Mouse (Mus musculus) hindbrain, embryonic 16.5 days (tissue): ENCODE data around the gene Shf. TPM values are rescaled to one million over a fixed set of nuclear protein-coding genes. Genes with fewer than 3 reads are reported as not detected.

Experiments used
- ATAC-seq: fragments of 200-750 bp; cut with Nextera tagmentation; 2 replicates; pipeline ENCODE4 v1.8.0; 2017; ENCODE audit warnings: moderate TSS enrichment, moderate library complexity
- H3K27ac ChIP-seq: fragments of 300-500 bp; sonication (generic); 2 replicates; pipeline ENCODE4 v1.5.1; 2014; ENCODE audit warnings: low read depth, mild to moderate bottlenecking, control low read depth, low read length, moderate library complexity
- H3K27me3 ChIP-seq: fragments of 300-500 bp; sonication (generic); replicated peaks from 2 replicates; pipeline ENCODE4 v1.6.1; 2014; ENCODE audit warnings: low read length; ENCODE audit not compliant: control insufficient read depth, insufficient read depth
- H3K36me3 ChIP-seq: fragments of 300-500 bp; sonication (generic); 2 replicates; pipeline ENCODE4 v1.6.1; 2014; ENCODE audit warnings: mild to moderate bottlenecking, low read length, moderate library complexity, mixed read lengths; ENCODE audit not compliant: control insufficient read depth, insufficient read depth
- H3K4me1 ChIP-seq: fragments of 300-500 bp; sonication (generic); 2 replicates; pipeline ENCODE4 v1.6.1; 2014; ENCODE audit warnings: low read depth, low read length; ENCODE audit not compliant: control insufficient read depth, insufficient read depth
- H3K4me2 ChIP-seq: fragments of 300-500 bp; sonication (generic); 2 replicates; pipeline ENCODE4 v1.6.1; 2014; ENCODE audit warnings: mild to moderate bottlenecking, low read length, control low read depth, moderate library complexity
- H3K4me3 ChIP-seq: fragments of 300-500 bp; sonication (generic); 2 replicates; pipeline ENCODE4 v1.5.1; 2014; ENCODE audit warnings: mild to moderate bottlenecking, low read length, control low read depth, moderate library complexity
- H3K9ac ChIP-seq: fragments of 300-500 bp; sonication (generic); 2 replicates; pipeline ENCODE4 v1.6.1; 2014; ENCODE audit warnings: low read depth, mild to moderate bottlenecking, control low read depth, low read length, moderate library complexity
- H3K9me3 ChIP-seq: fragments of 300-500 bp; sonication (generic); 2 replicates; pipeline ENCODE4 v1.6.1; 2014; ENCODE audit warnings: mild to moderate bottlenecking, low read length, moderate library complexity; ENCODE audit not compliant: control insufficient read depth
- WGBS: fragments of 180-500 bp; shearing (Covaris S2); extraction: QIAGEN DNeasy Blood & Tissue Kit; methylation state at CpG from one replicate; pipeline ENCODE4 v1.1.7; 2014; 5-methylcytosine and 5-hydroxymethylcytosine counted together
- polyA plus RNA-seq: library from polyadenylated mRNA; unstranded; fragments of >200 nt; fragmentation: Nextera tagmentation; extraction: Ambion mirVana; gene quantifications from 2 replicates; pipeline ENCODE4 v1.2.1, GENCODE M21; 2015

The Shf gene
- polyA plus RNA-seq, 1 experiment from 2014 or later = 11.8 TPM

- Histone ChIP-seq H3K4me2 (no peak overlapping the region), H3K27me3 (no peaks in the 10 kb centered on the region), H3K27ac (no peak overlapping the region), H3K4me3 (no peak overlapping the region), H3K4me1 (peaks cover 2% of the 10 kb centered on the region), H3K9ac (no peak overlapping the region), H3K9me3 (no peaks in the 10 kb centered on the region), H3K36me3 (no peaks in the 10 kb centered on the region)
- no peak for ATAC-seq
- 56% methylated on average over 2 of the region's 2 CpGs for WGBS
Observed at GRCm38 (mm10) chr2:122379292-122379650, 10.3 kb upstream of the Shf start.

DNA sequence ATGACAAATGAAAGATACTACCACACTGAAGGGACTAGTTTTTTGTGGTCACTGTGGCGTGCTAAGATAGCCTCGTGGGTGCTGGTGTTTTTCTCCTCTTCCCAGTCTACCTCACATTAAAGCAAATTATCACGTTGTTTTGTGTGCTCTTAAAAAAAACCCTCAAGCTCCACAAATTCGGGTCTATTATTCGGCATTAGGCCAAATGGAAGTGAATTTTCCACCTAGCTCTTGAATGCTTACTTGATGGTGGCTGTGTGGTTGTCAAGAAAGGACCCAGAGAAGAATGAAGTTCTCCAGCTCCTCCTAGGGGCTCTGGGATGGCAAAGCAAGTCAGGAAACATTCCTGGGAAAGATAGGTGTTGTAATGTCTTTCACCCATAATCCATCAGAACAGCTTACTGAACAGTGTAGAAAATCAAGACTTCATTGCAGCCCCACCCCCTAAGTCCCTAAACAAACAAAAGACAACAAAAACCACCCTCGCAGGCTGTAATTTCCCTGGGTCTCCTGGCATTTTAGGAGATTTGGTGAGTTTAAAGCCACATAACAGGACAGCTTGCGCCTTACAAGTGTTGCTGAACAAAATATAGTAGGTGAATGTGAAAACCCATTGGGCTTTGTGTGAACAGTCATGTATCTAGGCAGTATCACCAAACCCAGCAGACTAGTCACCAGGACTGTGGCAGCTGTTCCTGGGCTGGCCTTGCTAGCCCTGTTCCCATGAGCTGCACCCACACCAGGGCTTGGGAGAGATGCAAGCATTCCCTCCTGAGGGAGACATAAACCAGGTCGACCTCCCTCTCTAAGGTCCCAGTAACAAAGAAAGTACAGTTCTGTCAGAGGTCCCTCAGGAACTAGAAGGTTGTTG is 9.7 kb upstream of the Shf start:
- H3K4me1 ChIP-seq = peaks cover 2% of the 10 kb centered on the region
- H3K4me2 ChIP-seq = peak overlapping the region; percentile 55
- H3K27ac ChIP-seq = peak overlapping the region; percentile 93
- peak overlapping the region; percentile 65 for H3K4me3 ChIP-seq
- H3K9me3 ChIP-seq = no peaks in the 10 kb centered on the region
- 16% methylated on average over 8 of the region's 8 CpGs for WGBS
- peak overlapping the region; percentile 3; the same call in 1 of the 2 replicates for H3K9ac ChIP-seq
- no peaks in the 10 kb centered on the region for H3K36me3 ChIP-seq
- ATAC-seq = no peak
- no peaks in the 10 kb centered on the region for H3K27me3 ChIP-seq

DNA sequence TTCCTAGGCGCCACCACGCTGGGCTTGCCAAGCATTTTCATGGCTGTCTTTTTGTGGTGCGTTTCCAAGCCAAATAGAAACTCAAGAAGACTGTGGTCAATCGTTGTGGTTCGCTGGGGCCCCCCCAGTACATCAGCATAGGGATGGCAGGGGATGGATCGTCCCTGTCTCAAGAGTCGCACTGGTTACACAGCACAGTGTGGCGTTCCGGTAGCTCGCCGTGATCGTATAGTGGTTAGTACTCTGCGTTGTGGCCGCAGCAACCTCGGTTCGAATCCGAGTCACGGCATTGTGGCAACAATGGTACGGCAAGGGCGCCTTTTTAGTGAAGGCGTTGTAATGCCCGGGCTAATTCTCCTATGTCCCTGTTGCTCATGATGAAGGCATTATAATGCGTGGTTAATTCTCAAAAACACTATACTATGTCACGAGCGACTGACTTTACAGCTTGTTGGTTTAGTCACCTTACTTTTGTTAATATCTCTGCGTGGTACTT is 8.8 kb upstream of the Shf start:
- H3K9me3 ChIP-seq = no peaks in the 10 kb centered on the region
- no peaks in the 10 kb centered on the region for H3K36me3 ChIP-seq
- no peaks in the 10 kb centered on the region for H3K27me3 ChIP-seq
- ATAC-seq = peak; percentile 80
- H3K27ac ChIP-seq = peak overlapping the region; percentile 93
- H3K9ac ChIP-seq = peak overlapping the region; percentile 76
- peaks cover 2% of the 10 kb centered on the region for H3K4me1 ChIP-seq
- peak overlapping the region; percentile 65 for H3K4me3 ChIP-seq
- H3K4me2 ChIP-seq = peak overlapping the region; percentile 55
- under 1% methylated on average over 26 of the region's 26 CpGs for WGBS

DNA sequence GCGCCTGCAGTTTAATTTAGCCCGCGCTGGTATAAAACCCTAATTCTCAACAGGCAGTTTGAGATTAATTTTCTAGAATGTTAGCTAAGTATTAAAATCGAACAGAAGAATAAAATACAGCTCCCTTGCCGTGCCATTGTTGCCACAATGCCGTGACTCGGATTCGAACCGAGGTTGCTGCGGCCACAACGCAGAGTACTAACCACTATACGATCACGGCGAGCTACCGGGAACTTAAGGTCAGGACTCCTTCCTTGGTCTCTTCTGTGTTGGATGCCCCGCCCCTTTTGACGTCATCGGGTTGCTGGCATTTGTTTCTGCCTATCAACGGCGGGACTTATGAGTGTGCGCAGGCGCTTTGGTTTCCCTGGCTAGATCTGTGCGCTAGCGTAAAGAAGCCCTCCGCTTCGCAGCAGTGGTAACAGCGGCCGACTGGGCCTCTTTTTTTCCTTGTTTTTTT is 8.3 kb upstream of the Shf start:
- peak overlapping the region; percentile 76 for H3K9ac ChIP-seq
- H3K36me3 ChIP-seq = no peaks in the 10 kb centered on the region
- peaks cover 2% of the 10 kb centered on the region for H3K4me1 ChIP-seq
- peak overlapping the region; percentile 55 for H3K4me2 ChIP-seq
- H3K27ac ChIP-seq = peak overlapping the region; percentile 93
- WGBS = under 1% methylated on average over 28 of the region's 28 CpGs
- peak; percentile 91 for ATAC-seq
- H3K27me3 ChIP-seq = no peaks in the 10 kb centered on the region
- no peaks in the 10 kb centered on the region for H3K9me3 ChIP-seq
- H3K4me3 ChIP-seq = peak overlapping the region; percentile 65

DNA sequence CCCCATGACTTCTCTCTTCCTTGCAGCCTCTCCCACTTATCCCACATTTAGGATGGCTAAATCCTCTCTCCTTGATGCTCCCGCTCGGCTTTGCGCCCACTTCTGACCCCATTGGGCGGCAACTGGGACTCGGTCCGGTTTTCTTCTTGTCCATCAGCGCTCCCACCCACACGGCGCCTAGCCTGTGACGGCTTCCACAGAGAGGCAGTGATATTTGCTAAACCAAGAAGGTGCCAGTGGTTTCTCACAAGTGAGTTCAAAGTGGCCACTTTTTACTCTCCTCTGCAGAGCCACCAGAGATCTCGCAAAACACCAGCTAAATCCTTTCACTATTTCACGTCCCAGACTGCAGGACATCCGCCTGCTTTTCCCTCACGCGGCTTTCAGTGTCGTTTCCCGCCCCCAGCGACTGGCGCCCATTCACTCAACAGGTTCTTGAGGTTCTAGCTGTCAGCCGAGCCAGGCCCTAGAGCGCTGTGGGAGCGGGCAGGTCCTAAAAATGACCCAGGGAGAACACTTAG is 7.1 kb upstream of the Shf start:
- ATAC-seq = no peak
- H3K36me3 ChIP-seq = no peaks in the 10 kb centered on the region
- H3K27me3 ChIP-seq = no peaks in the 10 kb centered on the region
- peaks cover 2% of the 10 kb centered on the region for H3K4me1 ChIP-seq
- H3K4me2 ChIP-seq = peak overlapping the region; percentile 95
- H3K27ac ChIP-seq = peak overlapping the region; percentile 83
- 1% methylated on average over 22 of the region's 22 CpGs for WGBS
- H3K4me3 ChIP-seq = peak overlapping the region; percentile 59
- no peaks in the 10 kb centered on the region for H3K9me3 ChIP-seq
- H3K9ac ChIP-seq = peak overlapping the region; percentile 70

DNA sequence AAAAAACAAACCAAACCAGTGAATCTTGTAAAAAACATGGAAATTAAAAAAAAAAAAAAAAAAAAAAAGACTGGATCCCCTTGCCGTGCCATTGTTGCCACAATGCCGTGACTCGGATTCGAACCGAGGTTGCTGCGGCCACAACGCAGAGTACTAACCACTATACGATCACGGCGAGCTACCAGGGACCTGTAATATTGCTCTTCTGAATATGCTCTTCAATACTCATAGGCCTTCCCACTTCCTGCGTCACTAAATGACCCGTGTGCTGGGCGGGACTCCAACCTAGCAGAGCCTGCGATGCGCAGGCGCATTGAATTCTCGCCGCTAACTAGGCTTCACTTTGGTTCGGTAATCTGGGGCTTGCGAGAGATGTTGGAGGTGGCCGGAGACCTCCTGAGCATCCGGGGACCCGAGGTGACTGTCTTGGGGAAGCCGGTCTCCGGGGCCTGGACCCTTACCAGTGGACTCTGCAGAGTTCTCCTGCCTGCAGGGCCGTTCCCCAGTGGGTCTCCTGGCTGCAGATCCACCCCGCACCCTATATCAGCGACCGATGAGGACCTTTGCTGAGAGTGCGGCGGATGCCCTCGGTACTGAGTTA is 6.5 kb upstream of the Shf start:
- no peaks in the 10 kb centered on the region for H3K27me3 ChIP-seq
- peak overlapping the region; percentile 95 for H3K4me2 ChIP-seq
- ATAC-seq = peak; percentile 87
- peak overlapping the region; percentile 59 for H3K4me3 ChIP-seq
- H3K9me3 ChIP-seq = no peaks in the 10 kb centered on the region
- peaks cover 2% of the 10 kb centered on the region for H3K4me1 ChIP-seq
- H3K27ac ChIP-seq = peak overlapping the region; percentile 83
- no peaks in the 10 kb centered on the region for H3K36me3 ChIP-seq
- peak overlapping the region; percentile 70 for H3K9ac ChIP-seq
- under 1% methylated on average over 32 of the region's 32 CpGs for WGBS

DNA sequence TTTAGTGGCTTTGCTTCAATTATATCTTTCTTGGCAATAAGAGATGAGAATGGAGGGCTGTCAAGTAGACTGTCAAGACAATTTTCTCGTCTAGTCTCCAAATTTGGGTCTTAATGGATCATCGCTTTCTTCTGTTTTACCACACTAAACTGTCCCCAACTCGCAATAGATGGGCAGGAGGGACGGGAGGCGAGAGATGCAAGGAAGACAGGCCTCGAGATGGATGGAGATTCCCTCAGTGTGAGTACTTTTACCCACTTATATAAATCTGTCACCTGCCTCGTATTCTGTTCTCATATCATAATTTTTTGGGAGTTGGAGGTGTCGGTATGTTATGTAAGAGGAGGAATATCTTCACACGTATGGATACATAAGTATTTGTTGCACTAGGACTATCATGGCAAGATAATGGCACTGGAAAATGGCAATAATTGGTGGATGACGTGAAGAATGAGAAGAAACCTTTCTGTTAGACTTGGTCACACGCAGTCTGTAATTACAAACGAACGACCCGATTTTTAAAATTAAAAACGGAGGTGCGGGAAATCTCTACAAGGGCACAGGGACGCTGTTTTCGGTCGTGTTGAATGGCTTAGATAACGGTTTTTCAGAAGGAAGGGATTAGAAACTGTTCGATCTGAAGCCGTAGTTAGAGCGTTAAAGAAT is 5.8 kb upstream of the Shf start:
- peaks cover 2% of the 10 kb centered on the region for H3K4me1 ChIP-seq
- H3K36me3 ChIP-seq = no peaks in the 10 kb centered on the region
- H3K27me3 ChIP-seq = no peaks in the 10 kb centered on the region
- peak overlapping the region; percentile 52 for H3K4me2 ChIP-seq
- H3K9ac ChIP-seq = peak overlapping the region; percentile 64
- H3K9me3 ChIP-seq = no peaks in the 10 kb centered on the region
- H3K4me3 ChIP-seq = peak overlapping the region; percentile 59
- ATAC-seq = no peak
- H3K27ac ChIP-seq = peak overlapping the region; percentile 78
- 12% methylated on average over 23 of the region's 23 CpGs for WGBS

DNA sequence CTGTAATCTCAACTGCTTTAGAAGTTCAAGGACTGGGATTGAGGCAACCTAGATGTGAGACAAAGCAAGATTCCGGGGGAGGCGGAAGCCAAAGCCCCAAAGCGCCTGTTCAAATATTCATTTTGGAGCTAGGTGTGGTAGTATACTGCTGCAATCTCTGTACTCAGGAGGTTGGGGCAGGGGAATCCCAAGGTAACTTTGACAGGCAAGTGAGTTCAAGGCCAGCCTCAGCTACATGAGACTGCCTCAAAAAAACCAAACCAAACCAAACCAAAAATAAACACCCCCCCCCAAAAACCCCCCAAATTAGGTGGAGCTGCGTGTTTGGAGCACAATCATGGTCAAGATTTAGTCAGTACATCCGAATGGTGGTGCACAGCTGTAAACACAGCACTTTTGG is 5.0 kb upstream of the Shf start:
- WGBS = 78% methylated on average over 5 of the region's 5 CpGs

More for the DNA sequence above, 5.0 kb upstream of the Shf start:
- Histone ChIP-seq H3K27me3 (no peaks in the 10 kb centered on the region), H3K27ac (no peak overlapping the region), H3K4me3 (no peak overlapping the region), H3K9ac (no peak overlapping the region), H3K4me2 (no peak overlapping the region), H3K36me3 (no peaks in the 10 kb centered on the region), H3K9me3 (no peaks in the 10 kb centered on the region), H3K4me1 (peaks cover 8% of the 10 kb centered on the region)
- no peak for ATAC-seq
